In genomic region chr8:12264996-12265395, GRCm38 (mm10) we compare ENCODE assay signal across 36 mouse cellular contexts. TPM values are rescaled to one million over a fixed set of nuclear protein-coding genes. Genes with fewer than 3 reads are reported as not detected.
"Had no signal": no experiment of that assay in that cellular context is flagged by ENCODE, and none has a peak within 500 bp of the region (broad histone marks: within the 10 kb centered on the region; RNA-seq: fewer than 3 reads in every experiment).

No protein-coding gene starts in this region.

- H3K4me1 ChIP-seq: heart, embryonic 10.5 days; heart, embryonic 12.5 days; hindbrain, embryonic 15.5 days; intestine, embryonic 15.5 days; limb, embryonic 10.5 days; limb, embryonic 12.5 days; liver, embryonic 13.5 days had no signal

- H3K9ac ChIP-seq: heart, embryonic 12.5 days; hindbrain, embryonic 13.5 days; hindbrain, embryonic 15.5 days; intestine, embryonic 15.5 days; limb, embryonic 12.5 days; liver, embryonic 13.5 days had no signal

- H3K36me3 ChIP-seq: heart, embryonic 10.5 days; heart, embryonic 12.5 days; hindbrain, embryonic 10.5 days; hindbrain, embryonic 13.5 days; hindbrain, embryonic 15.5 days; intestine, embryonic 15.5 days; limb, embryonic 10.5 days; limb, embryonic 12.5 days; liver, embryonic 13.5 days had no signal

- H3K4me2 ChIP-seq: heart, embryonic 12.5 days; hindbrain, embryonic 13.5 days; hindbrain, embryonic 15.5 days; intestine, embryonic 15.5 days; limb, embryonic 12.5 days; liver, embryonic 11.5 days; liver, embryonic 13.5 days had no signal

- H3K27me3 ChIP-seq: intestine, embryonic 15.5 days; liver, embryonic 13.5 days had no signal

- H3K9me3 ChIP-seq: heart, embryonic 10.5 days; heart, embryonic 12.5 days; hindbrain, embryonic 10.5 days; hindbrain, embryonic 13.5 days; hindbrain, embryonic 15.5 days; intestine, embryonic 15.5 days; limb, embryonic 10.5 days; limb, embryonic 12.5 days; liver, embryonic 13.5 days had no signal

- H3K4me3 ChIP-seq: gastrocnemius, adult 2 months; heart, embryonic 10.5 days; heart, embryonic 12.5 days; hindbrain, embryonic 10.5 days; hindbrain, embryonic 13.5 days; hindbrain, embryonic 15.5 days; intestine, embryonic 15.5 days; layer of hippocampus, adult 2 months; left cerebral cortex, adult 2 months; limb, embryonic 10.5 days; limb, embryonic 12.5 days; liver, embryonic 13.5 days had no signal

- DNase-seq: gastrocnemius, adult 2 months; gastrocnemius, postnatal 10 days; gastrocnemius, postnatal 25 days; heart, adult 18-20 months; heart, postnatal 10 days; heart, postnatal 4 days; kidney, adult 18-20 months; kidney, adult 8-10 months; kidney, postnatal 10 days; kidney, postnatal 25 days; kidney, postnatal 4 days; liver; liver, embryonic 13.5 days had no signal

- ATAC-seq: inflammation-experienced regulatory T-cells, adult 6 months; intestine, embryonic 15.5 days; intestine, postnatal 0 days had no signal

- H3K27ac ChIP-seq: gastrocnemius, adult 2 months; heart, embryonic 10.5 days; hindbrain, embryonic 10.5 days; hindbrain, embryonic 13.5 days; hindbrain, embryonic 15.5 days; intestine, embryonic 15.5 days; layer of hippocampus, adult 2 months; left cerebral cortex, adult 2 months; limb, embryonic 10.5 days; limb, embryonic 12.5 days; liver, embryonic 13.5 days had no signal

RNA-seq across cellular contexts. Expression of gene A230072I06Rik, which starts 13.6 kb away (rescaled TPM):
- total RNA-seq: gastrocnemius, adult 2 months; gastrocnemius, postnatal 10 days; gastrocnemius, postnatal 25 days; gastrocnemius, postnatal 4 days; granulocyte monocyte progenitor cell, adult 5-6 weeks; heart, adult 18-20 months; heart, adult 8-10 months; heart, postnatal 10 days; heart, postnatal 25 days; heart, postnatal 4 days; layer of hippocampus, adult 2 months; left cerebral cortex, adult 2 months; left cerebral cortex, postnatal 14 days had no signal
- polyA plus RNA-seq: heart, embryonic 10.5 days; heart, embryonic 12.5 days; heart, embryonic 14.5 days; heart, embryonic 16.5 days; hindbrain, embryonic 10.5 days; inflammation-experienced regulatory T-cells, adult 6 months; intestine, embryonic 15.5 days; intestine, postnatal 0 days; kidney, embryonic 14.5 days; kidney, embryonic 16.5 days; limb, embryonic 10.5 days; limb, embryonic 12.5 days; limb, embryonic 14.5 days; liver, embryonic 11.5 days; liver, embryonic 13.5 days had no signal
